Mouse (Mus musculus) heart, embryonic 13.5 days (tissue): ENCODE data around the gene Srd5a2. TPM values are rescaled to one million over a fixed set of nuclear protein-coding genes. Genes with fewer than 3 reads are reported as not detected.
A peak's percentile ranks its signal among the peaks of the same experiment; 100 is the strongest.
"Not testable (repeated sequence)": the region's sequence is repeated elsewhere in the genome, so short reads cannot be mapped to it uniquely, and the experiment has no call there.

Source experiments
- ATAC-seq: fragments of 200-750 bp; cut with Nextera tagmentation; 2 replicates; pipeline ENCODE4 v1.8.0; 2017; ENCODE audit warnings: moderate TSS enrichment; ENCODE audit not compliant: insufficient number of reproducible peaks, low FRiP score, low TSS enrichment; ENCODE audit errors: extremely low read depth
- H3K27ac ChIP-seq: fragments of 300-500 bp; sonication (generic); replicated peaks from 2 replicates; pipeline ENCODE4 v1.5.1; 2015; ENCODE audit warnings: moderate library complexity, mild to moderate bottlenecking, inconsistent platforms
- H3K27me3 ChIP-seq: fragments of 300-500 bp; sonication (generic); replicated peaks from 2 replicates; pipeline ENCODE4 v1.6.1; 2015; ENCODE audit warnings: mild to moderate bottlenecking, inconsistent platforms
- H3K36me3 ChIP-seq: fragments of 300-500 bp; sonication (generic); 2 replicates; pipeline ENCODE4 v1.6.1; 2015; ENCODE audit warnings: mild to moderate bottlenecking, inconsistent platforms
- H3K4me1 ChIP-seq: fragments of 300-500 bp; sonication (generic); 2 replicates; pipeline ENCODE4 v1.6.1; 2015; ENCODE audit warnings: inconsistent platforms
- H3K4me2 ChIP-seq: fragments of 300-500 bp; sonication (generic); 2 replicates; pipeline ENCODE4 v1.6.1; 2015; ENCODE audit warnings: inconsistent platforms, mild to moderate bottlenecking, moderate library complexity
- H3K4me3 ChIP-seq: fragments of 300-500 bp; sonication (generic); 2 replicates; pipeline ENCODE4 v1.5.1; 2015; ENCODE audit warnings: moderate library complexity, mild to moderate bottlenecking, inconsistent platforms
- H3K9ac ChIP-seq: fragments of 300-500 bp; sonication (generic); 2 replicates; pipeline ENCODE4 v1.6.1; 2015; ENCODE audit warnings: inconsistent platforms, mild to moderate bottlenecking, moderate library complexity
- H3K9me3 ChIP-seq: fragments of 300-500 bp; sonication (generic); 2 replicates; pipeline ENCODE4 v1.6.1; 2016; ENCODE audit warnings: inconsistent platforms
- WGBS: fragments of 180-500 bp; shearing (Covaris S2); methylation state at CpG from one replicate; pipeline ENCODE4 v1.1.7; 2015; ENCODE audit warnings: mixed read lengths; 5-methylcytosine and 5-hydroxymethylcytosine counted together
- polyA plus RNA-seq: library from polyadenylated mRNA; unstranded; fragments of >200 nt; fragmentation: Nextera tagmentation; extraction: Ambion mirVana; gene quantifications from 2 replicates; pipeline ENCODE4 v1.2.1, GENCODE M21; 2015

Srd5a2 gene
- not detected in 2 replicates for polyA plus RNA-seq

GRCm38 (mm10) chr17:74047210-74048082 lies at the start of gene Srd5a2:
Gene Srd5a2 (minus strand): TSS chr17:74047916.
- Histone ChIP-seq H3K27me3 (peaks cover 94% of the 10 kb centered on the region), H3K9me3 (no peaks in the 10 kb centered on the region), H3K27ac (no peak within 1 kb of the TSS), H3K9ac (0 out of 2 replicates have a peak within 1 kb of the TSS, but pooled peaks have one; percentile 44), H3K4me1 (peaks cover 14% of the 10 kb centered on the region), H3K4me2 (peak within 1 kb of the TSS; percentile 69), H3K36me3 (no peaks in the 10 kb centered on the region), H3K4me3 (peak within 1 kb of the TSS; percentile 44)
- WGBS: 3% methylated on average over 44 of the region's 45 CpGs
- no peak for ATAC-seq

DNA sequence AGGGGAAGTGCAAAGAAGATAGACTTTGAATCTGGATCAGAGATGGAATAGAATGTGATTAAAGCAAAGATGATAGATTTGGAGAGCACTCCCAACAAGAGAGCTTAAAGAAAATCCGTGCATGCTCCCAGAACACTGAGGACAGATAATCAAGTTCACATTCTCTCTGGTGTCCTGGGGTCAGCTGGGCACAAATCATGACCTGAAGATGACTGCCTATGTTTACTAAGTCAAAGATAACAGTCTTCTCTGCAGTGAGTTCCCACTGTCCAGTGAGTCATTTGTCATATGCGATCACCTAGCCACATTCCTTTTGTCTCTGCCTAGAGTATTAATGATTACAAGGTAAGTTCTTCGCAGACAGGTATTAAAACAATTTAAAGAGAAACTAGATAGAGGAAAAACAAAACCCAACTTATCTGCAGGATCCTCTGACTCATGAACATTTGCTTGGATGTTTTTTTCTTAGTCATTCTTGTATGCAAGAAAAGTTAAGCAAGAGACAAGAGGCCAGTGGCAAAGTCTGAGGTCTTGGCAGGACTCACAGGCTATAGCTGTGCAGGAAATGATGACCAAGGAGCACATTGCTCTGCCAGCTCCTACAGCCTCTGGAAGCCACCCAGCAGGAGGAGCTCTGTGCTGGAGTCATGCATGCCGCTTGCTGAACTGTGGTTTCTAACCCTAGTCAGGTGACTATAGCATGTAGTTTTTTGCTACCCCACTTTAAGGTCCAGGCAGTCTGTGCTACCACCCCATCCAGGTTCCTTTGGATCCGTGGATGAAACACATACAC lies 41.4 kb upstream of the Srd5a2 start:
- Histone ChIP-seq H3K4me3 (no peak overlapping the region), H3K27me3 (no peaks in the 10 kb centered on the region), H3K9ac (no peak overlapping the region), H3K9me3 (no peaks in the 10 kb centered on the region), H3K36me3 (no peaks in the 10 kb centered on the region), H3K4me1 (no peaks in the 10 kb centered on the region), H3K4me2 (no peak overlapping the region), H3K27ac (no peak overlapping the region)
- 67% methylated on average over 5 of the region's 5 CpGs for WGBS
- ATAC-seq: no peak

DNA sequence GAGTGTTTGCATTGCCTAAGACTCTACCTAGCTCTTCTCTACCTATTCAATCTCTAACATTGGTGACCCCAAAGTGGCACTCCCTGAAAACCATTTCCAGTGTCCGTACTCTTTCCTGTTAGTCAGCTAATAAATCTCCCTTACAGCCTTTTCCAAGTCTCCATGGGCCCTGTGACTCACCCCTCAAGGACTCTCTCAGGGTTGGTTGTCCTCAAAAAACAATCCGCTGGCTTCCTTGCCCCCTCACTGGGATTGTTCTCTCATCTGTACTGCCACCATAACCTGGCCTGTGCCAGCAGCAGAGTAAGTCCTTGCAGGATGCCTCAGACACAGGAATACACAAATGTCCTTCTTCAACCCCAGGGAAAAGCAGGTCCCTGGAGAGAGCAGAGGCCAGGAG lies 40.3 kb upstream of the Srd5a2 start:
- Histone ChIP-seq H3K27me3 (no peaks in the 10 kb centered on the region), H3K36me3 (no peaks in the 10 kb centered on the region), H3K9me3 (no peaks in the 10 kb centered on the region), H3K4me1 (no peaks in the 10 kb centered on the region), H3K4me3 (no peak overlapping the region), H3K27ac (no peak overlapping the region), H3K9ac (no peak overlapping the region), H3K4me2 (no peak overlapping the region)
- WGBS: 67% methylated on average over 2 of the region's 2 CpGs
- ATAC-seq: no peak

GRCm38 (mm10) chr17:74083370-74083769 lies 35.7 kb upstream of the Srd5a2 start:
- Histone ChIP-seq H3K27ac (no peak overlapping the region), H3K27me3 (no peaks in the 10 kb centered on the region), H3K4me3 (no peak overlapping the region), H3K9me3 (no peaks in the 10 kb centered on the region), H3K36me3 (no peaks in the 10 kb centered on the region), H3K4me1 (no peaks in the 10 kb centered on the region), H3K4me2 (no peak overlapping the region), H3K9ac (no peak overlapping the region)
- no peak for ATAC-seq
- WGBS: 84% methylated on average over 4 of the region's 4 CpGs

DNA sequence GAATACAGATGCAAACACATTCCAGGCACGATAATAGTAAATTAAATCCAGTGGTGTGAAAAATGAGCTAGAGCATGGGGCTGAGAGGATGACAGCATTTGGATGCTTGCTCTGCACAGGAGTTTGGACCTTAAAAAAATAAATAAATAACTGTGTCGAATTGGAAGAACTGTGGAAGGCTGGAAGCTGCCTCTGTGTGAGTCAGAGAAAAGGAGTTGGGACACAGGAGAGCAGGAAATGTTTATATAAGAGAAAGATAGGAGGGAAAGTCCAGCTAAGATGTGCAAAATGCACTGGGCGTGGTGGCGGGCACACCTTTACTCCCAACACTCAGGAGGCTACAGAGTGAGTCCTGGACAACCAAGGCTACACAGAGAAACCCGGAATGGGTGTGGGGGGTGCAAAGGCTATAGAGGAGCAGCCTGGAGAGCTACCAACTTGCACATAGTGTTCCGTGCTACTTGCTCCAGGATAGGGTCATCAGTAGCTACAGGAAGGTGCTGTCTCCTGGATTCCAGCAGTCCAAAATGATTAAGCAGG lies 32.4 kb upstream of the Srd5a2 start:
- H3K36me3 ChIP-seq: no peaks in the 10 kb centered on the region
- H3K9ac ChIP-seq: no peak overlapping the region
- no peaks in the 10 kb centered on the region for H3K4me1 ChIP-seq
- no peak overlapping the region for H3K4me3 ChIP-seq
- no peak overlapping the region for H3K4me2 ChIP-seq
- 69% methylated on average over 6 of the region's 6 CpGs for WGBS
- ATAC-seq: no peak
- no peaks in the 10 kb centered on the region for H3K27me3 ChIP-seq
- H3K9me3 ChIP-seq: no peaks in the 10 kb centered on the region
- no peak overlapping the region for H3K27ac ChIP-seq

DNA sequence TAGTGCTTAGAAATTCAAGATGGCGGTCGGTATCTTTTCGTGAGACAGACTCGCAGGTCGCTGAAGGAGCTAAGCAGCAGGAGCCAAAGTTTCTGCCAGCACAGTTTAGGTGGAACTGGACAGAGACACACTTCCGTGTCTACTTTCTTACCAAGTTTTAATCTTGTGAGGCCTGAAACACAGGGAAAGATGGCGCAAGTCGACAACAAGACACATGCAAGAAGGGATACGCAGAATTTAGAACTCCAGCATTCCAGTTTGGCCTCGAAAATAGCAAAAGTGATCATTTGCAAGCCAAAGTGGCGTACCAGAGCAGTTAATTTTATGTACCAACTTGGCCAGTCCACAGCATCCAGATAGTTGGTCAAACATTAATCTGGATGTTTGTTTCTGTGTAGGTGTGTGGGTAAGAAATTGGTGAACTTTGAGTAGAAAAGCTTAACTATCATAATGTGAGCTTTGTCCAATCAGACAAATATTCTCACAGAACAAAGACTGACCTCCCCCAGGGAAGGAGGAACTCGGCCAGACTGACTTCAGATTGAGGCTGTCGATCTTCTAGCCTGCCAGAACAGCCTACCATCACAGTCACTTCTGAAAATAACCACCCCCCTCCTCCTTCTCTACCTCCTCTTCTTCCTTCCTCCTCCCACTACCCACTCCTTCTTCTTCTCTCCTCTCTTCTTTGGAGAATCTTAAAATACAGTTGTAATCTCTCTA lies 31.2 kb upstream of the Srd5a2 start:
- H3K4me3 ChIP-seq: no peak overlapping the region
- ATAC-seq: no peak
- no peak overlapping the region for H3K27ac ChIP-seq
- no peaks in the 10 kb centered on the region for H3K9me3 ChIP-seq
- no peaks in the 10 kb centered on the region for H3K36me3 ChIP-seq
- no peaks in the 10 kb centered on the region for H3K4me1 ChIP-seq
- H3K9ac ChIP-seq: no peak overlapping the region
- no peaks in the 10 kb centered on the region for H3K27me3 ChIP-seq
- H3K4me2 ChIP-seq: no peak overlapping the region
- 79% methylated on average over 13 of the region's 13 CpGs for WGBS

DNA sequence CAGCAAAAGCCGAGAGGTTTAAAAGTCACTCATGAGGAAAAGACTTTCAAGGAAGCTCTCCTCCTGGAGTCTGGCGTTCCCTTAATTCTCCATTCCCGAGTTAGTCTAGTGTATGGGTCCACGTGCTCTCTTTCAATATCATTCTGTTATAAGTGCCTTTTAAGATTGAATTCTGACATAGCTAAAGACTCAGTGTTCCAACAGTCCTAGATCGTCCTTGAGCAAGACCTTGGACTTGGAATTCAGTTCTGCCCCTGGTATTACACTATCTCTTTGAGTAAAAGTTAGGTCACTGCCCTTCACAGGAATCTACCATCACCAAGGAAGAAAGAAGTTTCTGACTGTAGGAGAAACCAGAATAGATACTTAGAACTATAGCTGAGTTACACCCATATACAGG lies 25.4 kb upstream of the Srd5a2 start:
- WGBS: 77% methylated on average over 5 of the region's 5 CpGs
- not testable (repeated sequence) for H3K4me2 ChIP-seq, H3K9ac ChIP-seq, H3K27me3 ChIP-seq, H3K36me3 ChIP-seq, ATAC-seq, H3K4me3 ChIP-seq, H3K9me3 ChIP-seq, H3K27ac ChIP-seq, H3K4me1 ChIP-seq

GRCm38 (mm10) chr17:74062763-74063162 lies 15.0 kb upstream of the Srd5a2 start:
- not testable (repeated sequence) for H3K9me3 ChIP-seq, H3K4me2 ChIP-seq, H3K36me3 ChIP-seq, ATAC-seq, H3K4me1 ChIP-seq, H3K4me3 ChIP-seq, H3K27ac ChIP-seq, H3K9ac ChIP-seq, H3K27me3 ChIP-seq
- WGBS: 85% methylated on average over 5 of the region's 5 CpGs

- Histone ChIP-seq H3K4me1 (peaks cover 14% of the 10 kb centered on the region), H3K9me3 (no peaks in the 10 kb centered on the region), H3K27ac (no peak overlapping the region), H3K4me3 (peak overlapping the region; percentile 44), H3K4me2 (peak overlapping the region; percentile 69), H3K27me3 (peaks cover 89% of the 10 kb centered on the region), H3K9ac (no peak overlapping the region), H3K36me3 (no peaks in the 10 kb centered on the region)
- 5% methylated on average over 19 of the region's 19 CpGs for WGBS
- ATAC-seq: no peak
Measured at GRCm38 (mm10) chr17:74048229-74048816, 607 bp upstream of the Srd5a2 start.

DNA sequence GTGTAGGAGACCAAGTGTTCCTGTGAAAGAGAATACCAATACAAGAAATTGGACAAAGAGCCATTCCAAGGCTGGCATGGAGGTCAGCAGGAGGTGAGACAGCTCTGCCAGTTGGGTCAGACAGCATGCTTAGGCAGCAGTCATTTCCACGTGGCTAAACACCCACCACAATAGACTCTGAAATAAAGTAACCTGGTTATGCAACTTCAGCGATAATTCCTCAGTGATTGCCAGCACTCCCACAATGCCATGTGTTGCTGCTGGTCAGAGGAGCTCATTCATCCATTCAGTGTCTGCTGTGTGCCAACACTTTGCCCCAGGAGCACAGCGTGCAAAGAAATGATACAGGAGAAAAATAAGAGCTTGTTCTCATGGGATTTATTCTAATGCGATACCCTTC lies 4.0 kb downstream of the Srd5a2 start:
- ATAC-seq: no peak
- Histone ChIP-seq H3K4me2 (no peak overlapping the region), H3K27me3 (peaks cover 76% of the 10 kb centered on the region), H3K4me1 (peaks cover 14% of the 10 kb centered on the region), H3K36me3 (no peaks in the 10 kb centered on the region), H3K9me3 (no peaks in the 10 kb centered on the region), H3K9ac (no peak overlapping the region), H3K27ac (no peak overlapping the region), H3K4me3 (no peak overlapping the region)
- WGBS: 77% methylated on average over 4 of the region's 4 CpGs
